ENCODE assay signal across 19 mouse cellular contexts in genomic region chr5:92694316-92694995, GRCm38 (mm10). TPM values are rescaled to one million over a fixed set of nuclear protein-coding genes. Genes with fewer than 3 reads are reported as not detected.
DNase-seq lines count a peak whose midpoint lies in the region; ATAC-seq and TF ChIP-seq lines count a peak whose summit lies in the region.
"Had no signal": no experiment of that assay in that cellular context is flagged by ENCODE, and none has a peak within 500 bp of the region (broad histone marks: within the 10 kb centered on the region; RNA-seq: fewer than 3 reads in every experiment).

No protein-coding gene starts in this region.

- no peak overlapping the region for H3K4me3 ChIP-seq in forebrain, postnatal 0 days (ENCODE audit: low read depth, low read length)
- H3K4me3 ChIP-seq in forebrain, embryonic 12.5 days (replicated peaks) = no peak overlapping the region
- no peak overlapping the region for H3K4me3 ChIP-seq in hindbrain, embryonic 15.5 days
- no peak overlapping the region for H3K4me3 ChIP-seq in hindbrain, embryonic 12.5 days
- H3K4me3 ChIP-seq in lung, embryonic 16.5 days (ENCODE audit: low read length) = no peak overlapping the region
- H3K4me3 ChIP-seq in lung, adult 2 months (replicated peaks; ENCODE audit: extremely low read depth, low read depth, low read length) = no peak overlapping the region
- H3K4me3 ChIP-seq: embryonic facial prominence, embryonic 10.5 days; erythroblast, embryonic 14.5 days; liver, embryonic 12.5 days had no signal

- 28% methylated on average over 10 of the region's 10 CpGs for WGBS in forebrain, postnatal 0 days
- 57% methylated on average over 10 of the region's 10 CpGs for WGBS in forebrain, embryonic 12.5 days
- WGBS in hindbrain, embryonic 15.5 days = 59% methylated on average over 10 of the region's 10 CpGs
- WGBS in hindbrain, embryonic 12.5 days = 77% methylated on average over 10 of the region's 10 CpGs
- 47% methylated on average over 10 of the region's 10 CpGs for WGBS in lung, embryonic 16.5 days
- WGBS in lung, adult 2 months = 63% methylated on average over 10 of the region's 10 CpGs

- no peak for TF ChIP-seq POLR2A in lung, adult 2 months (IDR thresholded peaks at IDR 0.05; ENCODE audit: borderline replicate concordance, extremely low read depth, low read depth, low read length)

- no peaks in the 10 kb centered on the region for H3K9me3 ChIP-seq in forebrain, postnatal 0 days (ENCODE audit: low read length)
- H3K9me3 ChIP-seq in forebrain, embryonic 12.5 days = no peaks in the 10 kb centered on the region
- no peaks in the 10 kb centered on the region for H3K9me3 ChIP-seq in hindbrain, embryonic 15.5 days
- H3K9me3 ChIP-seq in hindbrain, embryonic 12.5 days (replicated peaks) = no peaks in the 10 kb centered on the region
- H3K9me3 ChIP-seq in lung, embryonic 16.5 days (ENCODE audit: control insufficient read depth, low read length) = no peaks in the 10 kb centered on the region
- H3K9me3 ChIP-seq: embryonic facial prominence, embryonic 10.5 days had no signal

- H3K27me3 ChIP-seq in forebrain, postnatal 0 days (ENCODE audit: insufficient read depth, low read length) = no peaks in the 10 kb centered on the region
- no peaks in the 10 kb centered on the region for H3K27me3 ChIP-seq in forebrain, embryonic 12.5 days
- no peaks in the 10 kb centered on the region for H3K27me3 ChIP-seq in hindbrain, embryonic 15.5 days
- no peaks in the 10 kb centered on the region for H3K27me3 ChIP-seq in hindbrain, embryonic 12.5 days
- H3K27me3 ChIP-seq in lung, embryonic 16.5 days (ENCODE audit: control insufficient read depth, insufficient read depth, low read depth, low read length) = no peaks in the 10 kb centered on the region
- H3K27me3 ChIP-seq: Patski had no signal

- 0 out of 2 replicates have a peak, but pooled peaks cover 10% of the 10 kb centered on the region for H3K4me1 ChIP-seq in forebrain, postnatal 0 days (ENCODE audit: insufficient read depth)
- H3K4me1 ChIP-seq in forebrain, embryonic 12.5 days = peaks cover 20% of the 10 kb centered on the region
- peaks cover 15% of the 10 kb centered on the region for H3K4me1 ChIP-seq in hindbrain, embryonic 15.5 days (replicated peaks)
- peaks cover 11% of the 10 kb centered on the region; the same call in 1 of the 2 replicates for H3K4me1 ChIP-seq in hindbrain, embryonic 12.5 days
- peaks cover 23% of the 10 kb centered on the region for H3K4me1 ChIP-seq in lung, embryonic 16.5 days (replicated peaks; ENCODE audit: control insufficient read depth, insufficient read depth, low read length)
- H3K4me1 ChIP-seq in lung, adult 2 months (ENCODE audit: control insufficient read depth, insufficient read depth, low read length) = peaks cover 3% of the 10 kb centered on the region
- H3K4me1 ChIP-seq: liver, embryonic 12.5 days had no signal

- no peak for TF ChIP-seq CTCF in forebrain, postnatal 0 days (IDR thresholded peaks at IDR 0.05; ENCODE audit: low read depth)
- no peak for TF ChIP-seq CTCF in lung, adult 2 months (IDR thresholded peaks at IDR 0.05; ENCODE audit: insufficient read depth, low read length)

- no peak overlapping the region for H3K4me2 ChIP-seq in forebrain, postnatal 0 days (ENCODE audit: low read depth)
- no peak overlapping the region for H3K4me2 ChIP-seq in forebrain, embryonic 12.5 days
- no peak overlapping the region for H3K4me2 ChIP-seq in hindbrain, embryonic 15.5 days
- no peak overlapping the region for H3K4me2 ChIP-seq in hindbrain, embryonic 12.5 days (replicated peaks)
- H3K4me2 ChIP-seq in lung, embryonic 16.5 days (ENCODE audit: low read depth, low read length) = no peak overlapping the region
- H3K4me2 ChIP-seq: liver, embryonic 12.5 days had no signal

- H3K36me3 ChIP-seq in forebrain, postnatal 0 days (ENCODE audit: insufficient read depth) = no peaks in the 10 kb centered on the region
- H3K36me3 ChIP-seq in forebrain, embryonic 12.5 days (replicated peaks) = no peaks in the 10 kb centered on the region; the same call in 1 of the 2 replicates
- H3K36me3 ChIP-seq in hindbrain, embryonic 15.5 days = no peaks in the 10 kb centered on the region
- no peaks in the 10 kb centered on the region for H3K36me3 ChIP-seq in hindbrain, embryonic 12.5 days
- no peaks in the 10 kb centered on the region for H3K36me3 ChIP-seq in lung, embryonic 16.5 days (ENCODE audit: control insufficient read depth, insufficient read depth, low read length)
- H3K36me3 ChIP-seq: liver, embryonic 12.5 days had no signal

- no peak overlapping the region for H3K9ac ChIP-seq in forebrain, postnatal 0 days
- no peak overlapping the region for H3K9ac ChIP-seq in forebrain, embryonic 12.5 days
- H3K9ac ChIP-seq in hindbrain, embryonic 15.5 days = no peak overlapping the region
- H3K9ac ChIP-seq in hindbrain, embryonic 12.5 days = no peak overlapping the region
- H3K9ac ChIP-seq in lung, embryonic 16.5 days (ENCODE audit: low read length) = no peak overlapping the region
- H3K9ac ChIP-seq: liver, embryonic 12.5 days had no signal

- no peak for DNase-seq in forebrain, postnatal 0 days
- no peak for DNase-seq in lung, adult 2 months
- DNase-seq in lung, postnatal 14 days = peak; percentile 37
- no peak for DNase-seq in kidney, adult 8-10 months
- DNase-seq: cerebellum, adult 11 months; cerebellum, postnatal 36 days; kidney, adult 18-20 months; kidney, postnatal 36 days; thymus, adult 2 months had no signal

- no peak for ATAC-seq in forebrain, postnatal 0 days
- no peak for ATAC-seq in forebrain, embryonic 12.5 days (ENCODE audit: low FRiP score)
- ATAC-seq in hindbrain, embryonic 15.5 days (ENCODE audit: low FRiP score, low read depth) = 0 out of 2 replicates have a peak, but pooled peaks have one; percentile 29
- ATAC-seq in hindbrain, embryonic 12.5 days (ENCODE audit: low FRiP score) = no peak
- ATAC-seq in lung, embryonic 16.5 days (ENCODE audit: low read depth) = peak; percentile 63
- ATAC-seq: liver, embryonic 12.5 days; Patski had no signal

- 0 out of 2 replicates have a peak overlapping the region, but pooled peaks have one; percentile 15 for H3K27ac ChIP-seq in forebrain, postnatal 0 days (ENCODE audit: low read depth, low read length)
- no peak overlapping the region for H3K27ac ChIP-seq in forebrain, embryonic 12.5 days
- H3K27ac ChIP-seq in hindbrain, embryonic 15.5 days (replicated peaks) = no peak overlapping the region
- no peak overlapping the region for H3K27ac ChIP-seq in hindbrain, embryonic 12.5 days
- H3K27ac ChIP-seq in lung, embryonic 16.5 days (ENCODE audit: low read length) = peak overlapping the region; percentile 75
- H3K27ac ChIP-seq: embryonic facial prominence, embryonic 10.5 days; liver, embryonic 12.5 days had no signal

RNA-seq across cellular contexts. Expression of gene Shroom3, which starts 11.2 kb away (rescaled TPM):
- 2.6 and 5.8 TPM in 2 replicates for total RNA-seq in forebrain, postnatal 0 days (2014; rRNA removed)
- 0.24 and 0.91 TPM in 2 replicates for polyA plus RNA-seq in forebrain, postnatal 0 days (2015; fragmentation: Nextera tagmentation; extraction: Ambion mirVana)
- 6.4 and 6.6 TPM in 2 replicates for polyA plus RNA-seq in forebrain, embryonic 12.5 days (2016; fragmentation: Nextera tagmentation; extraction: Ambion mirVana)
- 1.7 and 2.2 TPM in 2 replicates for polyA plus RNA-seq in hindbrain, embryonic 15.5 days (2015; fragmentation: Nextera tagmentation; extraction: Ambion mirVana)
- 5.8 and 6.5 TPM in 2 replicates for polyA plus RNA-seq in hindbrain, embryonic 12.5 days (2016; fragmentation: Nextera tagmentation; extraction: Ambion mirVana)
- polyA plus RNA-seq in lung, embryonic 16.5 days (2015; fragmentation: Nextera tagmentation; extraction: Ambion mirVana) = 4.0 and 5.0 TPM in 2 replicates
- 63.6 and 70.0 TPM in 2 replicates for polyA plus RNA-seq in lung, adult 2 months (2012; rRNA removed)
- total RNA-seq: megakaryocyte, adult 5-6 weeks; monocyte, adult 5-6 weeks had no signal

RNA-seq across cellular contexts. Expression of gene Ccdc158, which starts 19.4 kb away (rescaled TPM):
- total RNA-seq in forebrain, postnatal 0 days (2014; rRNA removed) = 0.62 and 1.3 TPM in 2 replicates
- 0.29 and 0.39 TPM in 2 replicates for polyA plus RNA-seq in forebrain, postnatal 0 days (2015; fragmentation: Nextera tagmentation; extraction: Ambion mirVana)
- polyA plus RNA-seq in forebrain, embryonic 12.5 days (2016; fragmentation: Nextera tagmentation; extraction: Ambion mirVana) = 0.56 and 0.72 TPM in 2 replicates
- 0.31 and 0.69 TPM in 2 replicates for polyA plus RNA-seq in hindbrain, embryonic 15.5 days (2015; fragmentation: Nextera tagmentation; extraction: Ambion mirVana)
- polyA plus RNA-seq in hindbrain, embryonic 12.5 days (2016; fragmentation: Nextera tagmentation; extraction: Ambion mirVana) = 0.52 and 0.55 TPM in 2 replicates
- polyA plus RNA-seq in lung, embryonic 16.5 days (2015; fragmentation: Nextera tagmentation; extraction: Ambion mirVana) = 3.3 TPM in 2 replicates
- 0.33 and 0.37 TPM in 2 replicates for polyA plus RNA-seq in lung, adult 2 months (2012; rRNA removed)
- polyA plus RNA-seq: erythroblast, embryonic 14.5 days had no signal

Comparison
In these comparisons a context has a peak if more than half of its experiments do, and no peak if none do; other contexts are left out.
1. ATAC-seq: peak in hindbrain, embryonic 15.5 days (single experiment) and lung, embryonic 16.5 days (single experiment); none in forebrain, postnatal 0 days (single experiment), forebrain, embryonic 12.5 days (single experiment) and hindbrain, embryonic 12.5 days (single experiment).
2. H3K27ac ChIP-seq: peak in forebrain, postnatal 0 days (single experiment) and lung, embryonic 16.5 days (single experiment); none in forebrain, embryonic 12.5 days (single experiment), hindbrain, embryonic 15.5 days (single experiment) and hindbrain, embryonic 12.5 days (single experiment).